Mouse (Mus musculus): ENCODE data around the gene Gm14296. TPM values are rescaled to one million over a fixed set of nuclear protein-coding genes. Genes with fewer than 3 reads are reported as not detected.
"Not testable (repeated sequence)": the region's sequence is repeated elsewhere in the genome, so short reads cannot be mapped to it uniquely, and the experiment has no call there.

The Gm14296 gene
- 1 to 10 TPM; 3.5 to 5.2 TPM for total RNA-seq (2021)
- long read RNA-seq, experiment 1, partial matches to known transcripts: 0 of 1 reads
- long read RNA-seq, experiment 1, other reads (novel, unspliced or antisense): 1 of 1 reads
- long read RNA-seq, experiment 2, partial matches to known transcripts: 0 of 4 reads
- long read RNA-seq, experiment 2, other reads (novel, unspliced or antisense): 2 of 4 reads

GRCm38 (mm10) chr2:176927709-176928108 is at the start of gene Gm14296:
Gm14296 (minus strand) TSS chr2:176927809.
- DNase-seq (ENCODE audit: low spot score in 2 of 2): not testable (repeated sequence)

- not testable (repeated sequence) for DNase-seq (ENCODE audit: low spot score in 2 of 2)
These were observed 22.1 kb downstream of the Gm14296 start for GRCm38 (mm10) chr2:176905464-176905863.

Other genes with a start within 250 kb of the Gm14296 start
- 10 to 100 TPM; 11.4 to 11.6 TPM for gene Gm14305, start 219.5 kb downstream of the Gm14296 start, total RNA-seq (2021)
- 1 to 10 TPM; 7.6 to 8.6 TPM for gene Gm14295, start 129.2 kb downstream of the Gm14296 start, total RNA-seq (2021)
- gene Gm14408, start 96.7 kb downstream of the Gm14296 start, total RNA-seq (2021): not detected
- 10 to 100 TPM; 18.3 to 21.3 TPM for gene Gm14419, start 73.1 kb upstream of the Gm14296 start, total RNA-seq (2021)
- gene Gm14401, start 146.5 kb upstream of the Gm14296 start, total RNA-seq (2021): under 1 TPM in 1 of 2 experiments, not detected in 1; 0.36 TPM